Comparison of ENCODE assay signal across 13 mouse cellular contexts in the genomic region with DNA sequence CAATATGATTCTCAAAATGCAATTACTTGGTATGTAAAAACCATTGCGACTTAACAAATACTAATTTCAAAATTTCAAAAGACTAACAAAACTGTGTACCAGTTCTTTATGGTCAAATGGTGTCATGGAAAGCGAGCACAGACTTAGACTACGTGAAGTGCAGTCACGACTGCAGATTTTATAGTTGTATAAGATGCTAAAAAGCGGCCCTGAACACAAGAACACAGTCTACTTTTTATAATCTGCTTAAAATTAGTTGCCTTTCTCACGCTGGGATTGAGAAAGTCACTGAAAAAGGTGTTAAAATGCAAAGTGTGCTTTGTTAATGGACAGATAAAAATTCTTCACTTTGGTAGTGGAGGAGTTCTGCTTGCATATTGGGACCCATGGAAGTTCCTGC. TPM values are rescaled to one million over a fixed set of nuclear protein-coding genes. Genes with fewer than 3 reads are reported as not detected.
"Had no signal": no experiment of that assay in that cellular context is flagged by ENCODE, and none has a peak within 500 bp of the region (broad histone marks: within the 10 kb centered on the region; RNA-seq: fewer than 3 reads in every experiment).

No protein-coding gene starts in this region.

- DNase-seq: retina, postnatal 1 day; right cerebral cortex, adult 18-20 months; right cerebral cortex, postnatal 14 days; right cerebral cortex, postnatal 25 days; right cerebral cortex, postnatal 4 days; spleen, adult 18-20 months; thymus, adult 18-20 months; thymus, adult 2 months; thymus, postnatal 14 days; thymus, postnatal 25 days; thymus, postnatal 36 days; thymus, postnatal 4 days had no signal

RNA-seq across cellular contexts. Expression of gene Ptprq, which starts 17.9 kb away (rescaled TPM):
- total RNA-seq: neutrophil, adult 5-6 weeks had no signal
